Comparison of ENCODE assay signal across 8 mouse cellular contexts in genomic region chr8:119837553-119838071, GRCm38 (mm10). TPM values are rescaled to one million over a fixed set of nuclear protein-coding genes. Genes with fewer than 3 reads are reported as not detected.
DNase-seq lines count a peak whose midpoint lies in the region; ATAC-seq and TF ChIP-seq lines count a peak whose summit lies in the region.

No protein-coding gene starts in this region.

- 55% methylated on average over 10 of the region's 10 CpGs for WGBS in forebrain, embryonic 13.5 days
- 33% methylated on average over 10 of the region's 10 CpGs for WGBS in kidney, postnatal 0 days
- 39% methylated on average over 10 of the region's 10 CpGs for WGBS in midbrain, embryonic 16.5 days

- H3K27ac ChIP-seq in forebrain, embryonic 13.5 days, result peak overlapping the region; percentile 70
- H3K27ac ChIP-seq in kidney, postnatal 0 days, result peak overlapping the region; percentile 73
- peak overlapping the region; percentile 36; the same call in 1 of the 2 replicates for H3K27ac ChIP-seq in midbrain, embryonic 16.5 days (ENCODE audit: low read length)

- peak; percentile 47 for DNase-seq in embryo, embryonic 10 days (ENCODE audit: low spot score)
- DNase-seq in embryo, embryonic 10.5 days (ENCODE audit: low spot score), result no peak
- peak; percentile 63 for DNase-seq in CD4-positive, CD25-positive, alpha-beta regulatory T cell, adult 2 months (ENCODE audit: low read depth, low spot score)
- peak; percentile 58 for DNase-seq in kidney, postnatal 0 days (ENCODE audit: low spot score)
- no peak for DNase-seq in gastrocnemius, adult 8-10 months (ENCODE audit: low spot score in 2 of 2)
- no peak for DNase-seq in right cerebral cortex, postnatal 36 days (ENCODE audit: low spot score in 2 of 2)

- H3K4me3 ChIP-seq in forebrain, embryonic 13.5 days, result peak overlapping the region; percentile 71
- H3K4me3 ChIP-seq in kidney, postnatal 0 days (replicated peaks; ENCODE audit: low read depth, low read length), result no peak overlapping the region
- H3K4me3 ChIP-seq in midbrain, embryonic 16.5 days (ENCODE audit: low read depth, low read length), result peak overlapping the region; percentile 59

- no peaks in the 10 kb centered on the region for H3K9me3 ChIP-seq in forebrain, embryonic 13.5 days (replicated peaks)
- H3K9me3 ChIP-seq in kidney, postnatal 0 days (replicated peaks; ENCODE audit: low read length), result no peaks in the 10 kb centered on the region
- H3K9me3 ChIP-seq in midbrain, embryonic 16.5 days (replicated peaks; ENCODE audit: control insufficient read depth, low read length, poor library complexity, severe bottlenecking), result no peaks in the 10 kb centered on the region

- H3K4me2 ChIP-seq in forebrain, embryonic 13.5 days, result peak overlapping the region; percentile 84
- H3K4me2 ChIP-seq in kidney, postnatal 0 days (ENCODE audit: low read length), result peak overlapping the region; percentile 87
- H3K4me2 ChIP-seq in midbrain, embryonic 16.5 days (ENCODE audit: low read length), result peak overlapping the region; percentile 84

- peaks cover 10% of the 10 kb centered on the region; the same call in 1 of the 2 replicates for H3K36me3 ChIP-seq in forebrain, embryonic 13.5 days (ENCODE audit: poor library complexity, severe bottlenecking)
- H3K36me3 ChIP-seq in kidney, postnatal 0 days (ENCODE audit: insufficient read depth, low read length), result 0 out of 2 replicates have a peak, but pooled peaks cover 2% of the 10 kb centered on the region
- H3K36me3 ChIP-seq in midbrain, embryonic 16.5 days (ENCODE audit: control insufficient read depth, insufficient read depth, low read length), result no peaks in the 10 kb centered on the region

- peaks cover 69% of the 10 kb centered on the region for H3K4me1 ChIP-seq in forebrain, embryonic 13.5 days
- H3K4me1 ChIP-seq in kidney, postnatal 0 days (replicated peaks; ENCODE audit: insufficient read depth, low read length), result peaks cover 32% of the 10 kb centered on the region
- H3K4me1 ChIP-seq in midbrain, embryonic 16.5 days (ENCODE audit: control insufficient read depth, insufficient read depth, low read length), result peaks cover 54% of the 10 kb centered on the region

- H3K27me3 ChIP-seq in forebrain, embryonic 13.5 days, result no peaks in the 10 kb centered on the region
- H3K27me3 ChIP-seq in kidney, postnatal 0 days (ENCODE audit: insufficient read depth, low read length), result no peaks in the 10 kb centered on the region
- no peaks in the 10 kb centered on the region for H3K27me3 ChIP-seq in midbrain, embryonic 16.5 days (ENCODE audit: control insufficient read depth, insufficient read depth, low read depth, low read length)

- no peak for ATAC-seq in forebrain, embryonic 13.5 days
- ATAC-seq in kidney, postnatal 0 days (replicated peaks; ENCODE audit: low FRiP score, low read depth), result no peak
- no peak for ATAC-seq in midbrain, embryonic 16.5 days

- peak overlapping the region; percentile 62 for H3K9ac ChIP-seq in forebrain, embryonic 13.5 days
- H3K9ac ChIP-seq in kidney, postnatal 0 days (ENCODE audit: low read depth, low read length), result peak overlapping the region; percentile 40; the same call in 1 of the 2 replicates
- peak overlapping the region; percentile 47 for H3K9ac ChIP-seq in midbrain, embryonic 16.5 days (ENCODE audit: low read depth, low read length)

- peak; percentile 26; the same call in 1 of the 2 replicates for TF ChIP-seq CTCF in kidney, postnatal 0 days (IDR thresholded peaks at IDR 0.05; ENCODE audit: low read depth)

RNA-seq across cellular contexts. Expression of gene Cotl1, which starts 2.7 kb away (rescaled TPM):
- polyA plus RNA-seq in forebrain, embryonic 13.5 days (2015; fragmentation: Nextera tagmentation; extraction: Ambion mirVana), result 92.3 and 99.6 TPM in 2 replicates
- polyA plus RNA-seq in kidney, postnatal 0 days (2015; fragmentation: Nextera tagmentation; extraction: Ambion mirVana), result 101 and 117 TPM in 2 replicates
- 126 and 139 TPM in 2 replicates for polyA plus RNA-seq in midbrain, embryonic 16.5 days (2015; fragmentation: Nextera tagmentation; extraction: Ambion mirVana)
- total RNA-seq in gastrocnemius, adult 8-10 months (2022), result 1 to 10 TPM; 1.8 to 3.7 (median 3.2) TPM

RNA-seq across cellular contexts. Expression of gene Klhl36, which starts 24.5 kb away (rescaled TPM):
- polyA plus RNA-seq in forebrain, embryonic 13.5 days (2015; fragmentation: Nextera tagmentation; extraction: Ambion mirVana), result 10.8 and 12.6 TPM in 2 replicates
- 22.1 and 22.5 TPM in 2 replicates for polyA plus RNA-seq in kidney, postnatal 0 days (2015; fragmentation: Nextera tagmentation; extraction: Ambion mirVana)
- polyA plus RNA-seq in midbrain, embryonic 16.5 days (2015; fragmentation: Nextera tagmentation; extraction: Ambion mirVana), result 16.6 and 18.5 TPM in 2 replicates
- total RNA-seq in gastrocnemius, adult 8-10 months (2022), result 1 to 10 TPM in 3 of 4 experiments, under 1 TPM in 1; 0.90 to 2.1 (median 1.6) TPM

RNA-seq across cellular contexts. Expression of gene Tldc1, which starts 59.4 kb away (rescaled TPM):
- polyA plus RNA-seq in forebrain, embryonic 13.5 days (2015; fragmentation: Nextera tagmentation; extraction: Ambion mirVana), result 11.6 and 14.4 TPM in 2 replicates
- 11.8 and 11.9 TPM in 2 replicates for polyA plus RNA-seq in kidney, postnatal 0 days (2015; fragmentation: Nextera tagmentation; extraction: Ambion mirVana)
- polyA plus RNA-seq in midbrain, embryonic 16.5 days (2015; fragmentation: Nextera tagmentation; extraction: Ambion mirVana), result 10.9 and 12.2 TPM in 2 replicates
- total RNA-seq in gastrocnemius, adult 8-10 months (2022), result 1 to 10 TPM; 2.9 to 4.8 (median 3.8) TPM

Comparison
In these comparisons a context has a peak if more than half of its experiments do, and no peak if none do; other contexts are left out.
1. DNase-seq: peak in embryo, embryonic 10 days (single experiment), CD4-positive, CD25-positive, alpha-beta regulatory T cell, adult 2 months (single experiment) and kidney, postnatal 0 days (single experiment); none in embryo, embryonic 10.5 days (single experiment), gastrocnemius, adult 8-10 months (0 of 2) and right cerebral cortex, postnatal 36 days (0 of 2).
2. Peak in every context shown above with its lines, with median percentiles within 50 percentile points of each other: H3K27ac ChIP-seq, H3K4me2 ChIP-seq and H3K9ac ChIP-seq.